Mouse (Mus musculus): Measurements from ENCODE around the gene Tmem200b. TPM values are rescaled to one million over a fixed set of nuclear protein-coding genes. Genes with fewer than 3 reads are reported as not detected.

The Tmem200b gene
- polyA plus RNA-seq, 2 experiments from 2014 or later: not detected

DNA sequence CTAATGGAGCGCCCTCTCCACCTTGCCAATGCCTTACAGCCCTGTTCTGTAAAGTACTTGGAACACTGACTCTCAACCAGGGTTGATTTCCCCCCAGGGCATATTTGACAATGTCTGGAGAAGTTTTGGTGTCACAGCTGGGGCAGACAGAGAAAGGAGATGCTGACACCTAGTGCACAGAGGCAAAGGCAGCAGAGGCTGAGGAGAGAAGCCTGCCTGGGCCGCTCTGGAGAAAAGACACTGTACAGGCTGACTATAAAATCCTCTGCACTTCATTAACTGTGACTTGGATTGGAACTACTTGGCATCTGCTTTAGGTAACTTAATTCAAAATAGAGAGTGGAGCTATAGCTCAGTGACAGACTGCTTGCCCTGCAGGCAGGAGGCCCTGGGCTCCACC, 47.3 kb downstream of the Tmem200b start:
- no peak for ATAC-seq

DNA sequence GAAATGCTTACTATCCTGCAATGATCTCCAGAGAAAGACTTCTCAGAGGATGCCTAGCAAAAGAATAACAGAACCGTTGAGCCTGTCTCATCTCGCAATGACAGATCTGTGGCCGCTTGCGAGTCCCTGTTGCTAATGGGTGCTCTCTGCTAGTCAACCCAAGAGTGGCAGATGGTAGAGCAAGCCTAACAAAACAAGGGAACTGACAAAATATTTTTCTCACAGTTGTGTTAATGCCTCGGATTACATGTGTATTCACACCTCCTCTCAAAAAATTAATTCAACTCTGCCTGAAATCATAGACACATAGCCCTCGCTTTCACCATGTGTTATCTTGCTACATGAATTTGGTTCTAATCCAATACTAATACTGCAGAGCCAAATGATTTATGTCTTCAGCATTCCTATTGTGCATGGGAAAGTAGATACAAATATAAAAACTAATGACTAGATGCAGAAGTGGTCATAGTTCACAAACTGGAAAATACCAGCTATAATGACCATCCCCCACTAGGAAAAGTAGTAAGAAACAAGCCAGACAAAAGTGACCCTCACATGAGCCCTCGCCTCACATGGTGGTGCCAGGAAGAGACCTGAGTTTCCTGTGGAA, 48.8 kb downstream of the Tmem200b start:
- no peak for ATAC-seq

Other genes with a start within 250 kb of the Tmem200b start
- under 1 TPM in 1 of 2 experiments, not detected in 1; 0.10 TPM for gene Ptpru, start 83.5 kb upstream of the Tmem200b start, polyA plus RNA-seq (2017; shearing (Covaris generic))
- 10 to 100 TPM; 27.4 to 30.5 TPM for gene Mecr, start 78.3 kb upstream of the Tmem200b start, polyA plus RNA-seq (2017; shearing (Covaris generic))
- gene Srsf4, start 48.2 kb upstream of the Tmem200b start, polyA plus RNA-seq (2017; shearing (Covaris generic)): 10 to 100 TPM; 10.8 to 12.2 TPM
- gene Gm10300, start 152.9 kb downstream of the Tmem200b start, polyA plus RNA-seq (2017; shearing (Covaris generic)): not detected
- 10 to 100 TPM; 26.9 to 27.1 TPM for gene Epb41, start 153.6 kb downstream of the Tmem200b start, polyA plus RNA-seq (2017; shearing (Covaris generic))
- gene Oprd1, start 222.7 kb downstream of the Tmem200b start, polyA plus RNA-seq (2017; shearing (Covaris generic)): not detected